Mouse (Mus musculus): ENCODE measurements at regions not wholly inside any gene's neighbourhood (a gene's known extent, or its start where the extent isn't known, plus 50 kb on each side); places are given as distances from the start of the nearest gene placed in this dataset.
"Not testable (repeated sequence)": the region's sequence is repeated elsewhere in the genome, so short reads cannot be mapped to it uniquely, and the experiment has no call there.

DNA sequence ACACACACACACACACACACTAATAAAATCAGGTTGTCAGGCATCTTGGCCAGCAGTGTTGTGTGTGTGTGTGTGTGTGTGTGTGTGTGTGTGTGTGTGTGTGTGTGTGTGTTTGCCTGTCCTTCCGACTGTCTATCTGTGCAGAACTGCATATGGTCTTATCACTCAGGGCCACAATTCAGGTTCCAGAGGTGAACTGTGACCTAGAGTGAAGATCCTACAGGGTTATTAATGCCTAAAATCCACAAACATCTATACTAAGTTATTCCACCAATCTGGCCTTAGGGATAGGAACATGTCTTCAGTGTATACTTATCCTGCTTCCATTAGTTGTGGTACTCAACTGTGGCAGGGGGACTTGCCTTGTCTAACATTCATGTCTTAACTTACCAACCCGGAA lies 96.7 kb downstream of the Zfp369 start:
- TF ChIP-seq CTCF, POLR2A (IDR thresholded peaks at IDR 0.05; ENCODE audit: insufficient read depth, low read depth, low read length): not testable (repeated sequence)
